Mouse (Mus musculus) embryonic facial prominence, embryonic 11.5 days (tissue): ENCODE results near the gene Ugt3a2. TPM values are rescaled to one million over a fixed set of nuclear protein-coding genes. Genes with fewer than 3 reads are reported as not detected.

ENCODE experiments used
- ATAC-seq: fragments of 200-750 bp; cut with Nextera tagmentation; replicated peaks from 2 replicates; pipeline ENCODE4 v1.8.0; 2017; ENCODE audit warnings: low read depth; ENCODE audit not compliant: insufficient number of reproducible peaks, low FRiP score, low TSS enrichment
- DNase-seq: peaks from one replicate; pipeline ENCODE4 v3.0.0-alpha.2; 2015; ENCODE audit warnings: low spot score
- H3K27ac ChIP-seq: fragments of 300-500 bp; sonication (generic); replicated peaks from 2 replicates; pipeline ENCODE4 v1.5.1; 2014; ENCODE audit warnings: mild to moderate bottlenecking, low read depth, low read length, control low read depth
- H3K27me3 ChIP-seq: fragments of 300-500 bp; sonication (generic); 2 replicates; pipeline ENCODE4 v1.6.1; 2014; ENCODE audit warnings: mild to moderate bottlenecking, low read length, moderate library complexity, mixed read lengths; ENCODE audit not compliant: control insufficient read depth, insufficient read depth
- H3K36me3 ChIP-seq: fragments of 300-500 bp; sonication (generic); replicated peaks from 2 replicates; pipeline ENCODE4 v1.6.1; 2014; ENCODE audit warnings: low read depth, mild to moderate bottlenecking, low read length, moderate library complexity, mixed read lengths; ENCODE audit not compliant: control insufficient read depth, insufficient read depth
- H3K4me1 ChIP-seq: fragments of 300-500 bp; sonication (generic); 2 replicates; pipeline ENCODE4 v1.6.1; 2014; ENCODE audit warnings: low read length, mixed read lengths; ENCODE audit not compliant: control insufficient read depth, insufficient read depth
- H3K4me2 ChIP-seq: fragments of 300-500 bp; sonication (generic); 2 replicates; pipeline ENCODE4 v1.6.1; 2014; ENCODE audit warnings: low read depth, mild to moderate bottlenecking, control low read depth, low read length, moderate library complexity
- H3K4me3 ChIP-seq: fragments of 300-500 bp; sonication (generic); 2 replicates; pipeline ENCODE4 v1.5.1; 2014; ENCODE audit warnings: low read depth, low read length, control low read depth
- H3K9ac ChIP-seq: fragments of 300-500 bp; sonication (generic); replicated peaks from 2 replicates; pipeline ENCODE4 v1.6.1; 2014; ENCODE audit warnings: mild to moderate bottlenecking, control low read depth, low read length
- H3K9me3 ChIP-seq: fragments of 300-500 bp; sonication (generic); replicated peaks from 2 replicates; pipeline ENCODE4 v1.6.1; 2016; ENCODE audit warnings: mild to moderate bottlenecking, low read length, inconsistent platforms, mixed read lengths; ENCODE audit not compliant: control insufficient read depth
- WGBS: fragments of 180-500 bp; shearing (Covaris S2); extraction: QIAGEN DNeasy Blood & Tissue Kit; methylation state at CpG from one replicate; pipeline ENCODE4 v1.1.7; 2014; 5-methylcytosine and 5-hydroxymethylcytosine counted together
- polyA plus RNA-seq: library from polyadenylated mRNA; unstranded; fragments of >200 nt; fragmentation: Nextera tagmentation; extraction: Ambion mirVana; gene quantifications from 2 replicates; pipeline ENCODE4 v1.2.1, GENCODE M21; 2014

Ugt3a2 gene
- polyA plus RNA-seq, result not detected in 2 replicates

- Histone ChIP-seq H3K4me1 (no peaks in the 10 kb centered on the region), H3K9me3 (no peaks in the 10 kb centered on the region), H3K27ac (no peak within 1 kb of the TSS), H3K9ac (no peak within 1 kb of the TSS), H3K36me3 (no peaks in the 10 kb centered on the region), H3K4me3 (no peak within 1 kb of the TSS), H3K4me2 (no peak within 1 kb of the TSS), H3K27me3 (no peaks in the 10 kb centered on the region)
- ATAC-seq, result no peak
- 88% methylated on average over 4 of the region's 4 CpGs for WGBS
- DNase-seq, result no peak
Observed at GRCm38 (mm10) chr15:9335341-9335740, at the start of gene Ugt3a2. Gene Ugt3a2, plus strand, starts transcription at chr15:9335550.

- Histone ChIP-seq H3K4me2 (no peak overlapping the region), H3K9me3 (no peaks in the 10 kb centered on the region), H3K27ac (no peak overlapping the region), H3K27me3 (no peaks in the 10 kb centered on the region), H3K4me1 (no peaks in the 10 kb centered on the region), H3K9ac (no peak overlapping the region), H3K36me3 (no peaks in the 10 kb centered on the region), H3K4me3 (no peak overlapping the region)
- DNase-seq (no peak), ATAC-seq (no peak)
- 67% methylated on average over 2 of the region's 2 CpGs for WGBS
Observed at GRCm38 (mm10) chr15:9289660-9290059, 45.7 kb upstream of the Ugt3a2 start.

GRCm38 (mm10) chr15:9305978-9306692 lies 29.2 kb upstream of the Ugt3a2 start:
- no peak for ATAC-seq
- 80% methylated on average over 8 of the region's 8 CpGs for WGBS

GRCm38 (mm10) chr15:9334596-9334995 lies 754 bp upstream of the Ugt3a2 start:
- DNase-seq, result no peak
- Histone ChIP-seq H3K4me3 (no peak overlapping the region), H3K4me1 (no peaks in the 10 kb centered on the region), H3K9ac (no peak overlapping the region), H3K27ac (no peak overlapping the region), H3K27me3 (no peaks in the 10 kb centered on the region), H3K9me3 (no peaks in the 10 kb centered on the region), H3K36me3 (no peaks in the 10 kb centered on the region), H3K4me2 (no peak overlapping the region)
- ATAC-seq, result no peak
- WGBS, result 79% methylated on average over 2 of the region's 2 CpGs

More at GRCm38 (mm10) chr15:9305978-9306692, 29.2 kb upstream of the Ugt3a2 start:
- no peak overlapping the region for H3K27ac ChIP-seq
- no peaks in the 10 kb centered on the region for H3K9me3 ChIP-seq
- H3K4me2 ChIP-seq, result no peak overlapping the region
- no peaks in the 10 kb centered on the region for H3K4me1 ChIP-seq
- H3K4me3 ChIP-seq, result no peak overlapping the region
- H3K9ac ChIP-seq, result no peak overlapping the region
- H3K36me3 ChIP-seq, result no peaks in the 10 kb centered on the region
- DNase-seq, result no peak
- H3K27me3 ChIP-seq, result no peaks in the 10 kb centered on the region

- WGBS, result 79% methylated on average over 3 of the region's 3 CpGs
- Histone ChIP-seq H3K9me3 (no peaks in the 10 kb centered on the region), H3K4me3 (no peak overlapping the region), H3K4me2 (no peak overlapping the region), H3K9ac (no peak overlapping the region), H3K27ac (no peak overlapping the region), H3K36me3 (no peaks in the 10 kb centered on the region), H3K27me3 (no peaks in the 10 kb centered on the region), H3K4me1 (no peaks in the 10 kb centered on the region)
- ATAC-seq (no peak), DNase-seq (no peak)
Observed at GRCm38 (mm10) chr15:9336616-9337015, 1.3 kb downstream of the Ugt3a2 start.

GRCm38 (mm10) chr15:9337021-9337420 lies 1.7 kb downstream of the Ugt3a2 start:
- H3K27me3 ChIP-seq, result no peaks in the 10 kb centered on the region
- no peaks in the 10 kb centered on the region for H3K36me3 ChIP-seq
- no peak overlapping the region for H3K27ac ChIP-seq
- DNase-seq, result no peak
- H3K9ac ChIP-seq, result no peak overlapping the region
- ATAC-seq, result no peak
- H3K4me3 ChIP-seq, result no peak overlapping the region
- 73% methylated on average over 3 of the region's 3 CpGs for WGBS
- H3K9me3 ChIP-seq, result no peaks in the 10 kb centered on the region
- H3K4me1 ChIP-seq, result no peaks in the 10 kb centered on the region
- H3K4me2 ChIP-seq, result no peak overlapping the region

GRCm38 (mm10) chr15:9348739-9349138 lies 13.4 kb downstream of the Ugt3a2 start:
- no peak for ATAC-seq
- no peak for DNase-seq
- H3K4me1 ChIP-seq, result no peaks in the 10 kb centered on the region
- 58% methylated on average over 3 of the region's 3 CpGs for WGBS
- no peak overlapping the region for H3K27ac ChIP-seq
- H3K27me3 ChIP-seq, result no peaks in the 10 kb centered on the region
- no peaks in the 10 kb centered on the region for H3K36me3 ChIP-seq
- no peak overlapping the region for H3K4me3 ChIP-seq
- H3K4me2 ChIP-seq, result no peak overlapping the region
- no peak overlapping the region for H3K9ac ChIP-seq
- no peaks in the 10 kb centered on the region for H3K9me3 ChIP-seq

- Histone ChIP-seq H3K36me3 (no peaks in the 10 kb centered on the region), H3K9me3 (no peaks in the 10 kb centered on the region), H3K4me3 (no peak overlapping the region), H3K9ac (no peak overlapping the region), H3K27me3 (no peaks in the 10 kb centered on the region), H3K27ac (no peak overlapping the region), H3K4me1 (no peaks in the 10 kb centered on the region), H3K4me2 (no peak overlapping the region)
- 64% methylated on average over 2 of the region's 2 CpGs for WGBS
- DNase-seq, result peak; percentile 2
- no peak for ATAC-seq
Observed at GRCm38 (mm10) chr15:9362801-9363200, 27.5 kb downstream of the Ugt3a2 start.
